Mouse (Mus musculus): Measurements from ENCODE around the gene Cald1.

Gene Cald1

GRCm38 (mm10) chr6:34760023-34760422, 161.7 kb downstream of the Cald1 start:
- peak; percentile 32 for DNase-seq (ENCODE audit: low read depth, low spot score)

DNA sequence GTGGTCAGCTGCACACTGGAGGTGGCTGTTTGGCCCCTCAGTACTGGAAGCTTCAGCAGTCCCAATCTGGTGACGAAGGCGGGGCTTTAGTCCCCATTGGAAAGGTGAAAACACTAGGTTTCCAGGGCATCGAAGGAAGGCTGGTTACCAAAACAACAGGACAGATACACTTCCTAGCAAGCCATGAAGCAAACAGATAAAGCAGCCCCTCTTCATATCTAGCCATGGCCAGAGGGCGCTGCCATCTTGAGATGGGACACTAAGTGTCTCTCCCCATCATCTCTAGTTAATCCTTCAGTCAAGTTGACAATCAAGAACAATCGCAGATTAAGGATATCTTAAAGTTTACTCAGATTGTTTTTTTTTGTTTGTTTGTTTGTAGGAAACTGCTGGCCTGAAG, 167.4 kb downstream of the Cald1 start:
- no peak for DNase-seq (ENCODE audit: low read depth, low spot score)

GRCm38 (mm10) chr6:34769984-34770383, 171.7 kb downstream of the Cald1 start:
- DNase-seq (ENCODE audit: low read depth, low spot score), result no peak

GRCm38 (mm10) chr6:34770491-34770890, 172.2 kb downstream of the Cald1 start:
- DNase-seq (ENCODE audit: low read depth, low spot score), result no peak

GRCm38 (mm10) chr6:34776396-34776795, 178.1 kb downstream of the Cald1 start:
- DNase-seq (ENCODE audit: low read depth, low spot score), result no peak

DNA sequence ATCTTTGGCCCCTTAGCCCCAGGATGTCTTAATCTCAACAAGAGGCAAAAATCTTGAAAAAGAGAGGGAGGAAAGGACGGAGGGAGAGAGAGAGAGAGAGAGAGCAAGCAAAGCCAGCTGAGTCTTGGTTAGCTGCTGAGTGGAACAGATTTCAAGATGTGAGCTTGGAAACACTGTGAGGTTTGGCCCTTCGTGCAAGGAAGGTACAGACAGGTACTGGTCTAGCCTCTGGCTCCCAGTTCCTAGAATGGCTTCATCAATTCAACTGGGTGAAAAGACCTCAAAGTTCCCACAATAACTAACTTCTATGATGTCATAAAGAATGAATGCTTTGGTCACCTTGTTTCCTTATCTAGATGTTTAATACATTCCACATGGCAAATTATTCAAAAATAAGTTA, 178.8 kb downstream of the Cald1 start:
- no peak for DNase-seq (ENCODE audit: low read depth, low spot score)

- no peak for DNase-seq (ENCODE audit: low read depth, low spot score)
These were observed 179.8 kb downstream of the Cald1 start for GRCm38 (mm10) chr6:34777981-34778668.

- peak; percentile 92 for DNase-seq (ENCODE audit: low read depth, low spot score)
These were observed 182.1 kb downstream of the Cald1 start, which contains the start of gene Agbl3 for GRCm38 (mm10) chr6:34780231-34780942. Agbl3 (plus strand) TSS chr6:34780432.

DNA sequence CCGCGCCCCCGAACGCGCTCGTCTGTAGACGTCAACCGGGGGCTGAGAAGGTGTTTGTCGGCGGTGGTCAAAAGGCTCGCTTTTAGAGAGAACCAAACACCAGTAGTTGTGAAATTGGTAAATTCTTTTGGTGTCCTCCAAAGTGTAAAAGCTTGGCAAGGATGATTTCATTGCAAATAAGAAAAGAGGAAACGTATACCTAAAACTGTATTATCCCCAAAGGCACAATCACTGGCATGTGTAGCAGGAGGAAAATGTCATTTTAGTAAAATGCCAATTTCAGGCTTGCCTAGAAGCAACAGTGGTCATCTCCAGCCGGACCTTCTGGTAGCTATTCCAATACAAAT, 182.6 kb downstream of the Cald1 start:
- no peak for DNase-seq (ENCODE audit: low read depth, low spot score)

DNA sequence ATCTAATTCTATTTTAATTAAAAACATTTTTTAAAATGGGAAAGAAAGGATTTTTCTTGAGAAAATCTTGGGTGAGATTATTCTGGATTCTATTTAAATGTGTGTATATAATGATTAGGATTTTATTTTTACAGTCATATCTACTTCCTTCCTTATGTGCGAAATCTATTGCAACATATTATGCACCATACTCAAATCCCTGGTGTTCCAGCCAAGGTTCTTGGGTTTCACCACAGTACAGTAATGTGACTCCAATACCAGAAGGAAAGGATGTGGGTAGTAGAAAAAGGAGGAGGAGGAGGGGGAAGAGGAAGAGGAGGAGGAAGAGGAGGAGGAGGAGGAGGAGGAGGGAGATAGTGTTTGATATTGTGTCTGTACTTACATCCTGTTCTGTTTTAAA, 184.2 kb downstream of the Cald1 start:
- no peak for DNase-seq (ENCODE audit: low read depth, low spot score)

DNA sequence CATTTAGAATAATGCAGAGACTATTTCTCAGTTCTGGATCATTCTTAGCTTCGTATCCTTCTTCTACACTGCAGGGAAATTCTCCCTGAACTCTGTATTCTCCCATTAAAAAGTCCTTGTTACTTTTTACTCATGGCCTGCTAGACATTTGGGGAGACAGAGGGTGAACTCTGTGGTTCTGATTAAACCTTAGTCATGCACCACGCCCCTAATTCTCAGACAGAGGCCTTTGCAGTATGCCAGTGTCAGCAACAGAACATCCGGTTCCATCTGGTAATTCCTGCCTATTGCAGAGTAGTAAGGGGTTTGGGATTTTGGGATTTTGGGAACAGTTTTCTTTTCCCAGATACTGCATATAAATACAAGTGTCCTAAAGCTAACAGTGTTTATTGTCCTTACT, 198.6 kb downstream of the Cald1 start:
- DNase-seq (ENCODE audit: low read depth, low spot score), result no peak

- DNase-seq (ENCODE audit: low read depth, low spot score), result no peak
These were observed 199.6 kb downstream of the Cald1 start for GRCm38 (mm10) chr6:34797887-34798286.

GRCm38 (mm10) chr6:34805582-34805981, 207.3 kb downstream of the Cald1 start:
- DNase-seq (ENCODE audit: low read depth, low spot score), result no peak

DNA sequence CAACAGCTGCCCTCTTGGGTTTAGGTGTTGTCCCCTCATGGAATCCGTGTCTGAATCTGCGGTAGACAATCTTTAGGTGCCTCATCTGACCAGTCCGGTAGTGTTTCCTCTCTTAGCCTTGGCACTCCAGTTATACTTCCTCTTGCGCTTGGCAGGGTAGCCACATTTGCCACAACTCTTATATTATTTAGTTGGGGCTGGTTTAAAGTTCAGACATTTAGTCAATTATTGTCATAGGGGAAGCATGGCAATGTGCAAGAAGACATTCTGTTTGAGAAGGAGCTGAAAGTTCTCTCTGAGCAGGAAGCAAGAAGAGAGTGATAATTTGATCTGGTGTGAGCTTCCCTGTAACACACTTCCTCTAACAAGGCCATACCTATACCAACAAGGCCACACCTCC, 212.4 kb downstream of the Cald1 start:
- DNase-seq (ENCODE audit: low read depth, low spot score), result no peak

GRCm38 (mm10) chr6:34824406-34824805, 226.1 kb downstream of the Cald1 start:
- no peak for DNase-seq (ENCODE audit: low read depth, low spot score)
